Mouse (Mus musculus) hindbrain, embryonic 16.5 days (tissue): ENCODE data around the gene Zfp664. TPM values are rescaled to one million over a fixed set of nuclear protein-coding genes. Genes with fewer than 3 reads are reported as not detected.
A peak's percentile ranks its signal among the peaks of the same experiment; 100 is the strongest.

Experiments
- ATAC-seq: fragments of 200-750 bp; cut with Nextera tagmentation; 2 replicates; pipeline ENCODE4 v1.8.0; 2017; ENCODE audit warnings: moderate TSS enrichment, moderate library complexity
- H3K27ac ChIP-seq: fragments of 300-500 bp; sonication (generic); 2 replicates; pipeline ENCODE4 v1.5.1; 2014; ENCODE audit warnings: low read depth, mild to moderate bottlenecking, control low read depth, low read length, moderate library complexity
- H3K27me3 ChIP-seq: fragments of 300-500 bp; sonication (generic); replicated peaks from 2 replicates; pipeline ENCODE4 v1.6.1; 2014; ENCODE audit warnings: low read length; ENCODE audit not compliant: control insufficient read depth, insufficient read depth
- H3K36me3 ChIP-seq: fragments of 300-500 bp; sonication (generic); 2 replicates; pipeline ENCODE4 v1.6.1; 2014; ENCODE audit warnings: mild to moderate bottlenecking, low read length, moderate library complexity, mixed read lengths; ENCODE audit not compliant: control insufficient read depth, insufficient read depth
- H3K4me1 ChIP-seq: fragments of 300-500 bp; sonication (generic); 2 replicates; pipeline ENCODE4 v1.6.1; 2014; ENCODE audit warnings: low read depth, low read length; ENCODE audit not compliant: control insufficient read depth, insufficient read depth
- H3K4me2 ChIP-seq: fragments of 300-500 bp; sonication (generic); 2 replicates; pipeline ENCODE4 v1.6.1; 2014; ENCODE audit warnings: mild to moderate bottlenecking, low read length, control low read depth, moderate library complexity
- H3K4me3 ChIP-seq: fragments of 300-500 bp; sonication (generic); 2 replicates; pipeline ENCODE4 v1.5.1; 2014; ENCODE audit warnings: mild to moderate bottlenecking, low read length, control low read depth, moderate library complexity
- H3K9ac ChIP-seq: fragments of 300-500 bp; sonication (generic); 2 replicates; pipeline ENCODE4 v1.6.1; 2014; ENCODE audit warnings: low read depth, mild to moderate bottlenecking, control low read depth, low read length, moderate library complexity
- H3K9me3 ChIP-seq: fragments of 300-500 bp; sonication (generic); 2 replicates; pipeline ENCODE4 v1.6.1; 2014; ENCODE audit warnings: mild to moderate bottlenecking, low read length, moderate library complexity; ENCODE audit not compliant: control insufficient read depth
- WGBS: fragments of 180-500 bp; shearing (Covaris S2); extraction: QIAGEN DNeasy Blood & Tissue Kit; methylation state at CpG from one replicate; pipeline ENCODE4 v1.1.7; 2014; 5-methylcytosine and 5-hydroxymethylcytosine counted together
- polyA plus RNA-seq: library from polyadenylated mRNA; unstranded; fragments of >200 nt; fragmentation: Nextera tagmentation; extraction: Ambion mirVana; gene quantifications from 2 replicates; pipeline ENCODE4 v1.2.1, GENCODE M21; 2015

The Zfp664 gene
- polyA plus RNA-seq, 1 experiment from 2014 or later: 75.7 TPM

DNA sequence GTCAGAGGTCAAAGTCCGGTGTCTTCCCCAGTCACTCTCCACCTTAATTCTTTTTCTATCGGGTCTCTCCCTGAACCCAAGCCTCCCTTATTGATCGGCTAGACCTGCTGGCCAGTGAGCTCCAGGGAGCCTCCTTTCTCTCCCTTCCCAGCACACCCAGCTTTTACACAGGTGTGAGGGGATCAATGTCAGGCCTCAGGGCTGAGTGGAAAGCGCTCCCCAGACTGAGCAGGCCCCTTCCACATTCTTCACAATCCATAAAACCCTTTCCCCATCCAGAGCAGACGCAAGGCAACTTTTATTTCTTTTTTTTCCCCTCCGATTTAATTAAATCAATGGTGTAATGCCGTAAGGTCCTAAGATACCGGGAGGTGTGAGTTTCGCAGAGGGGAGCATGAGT, 68.1 kb downstream of the Zfp664 start:
- H3K27me3 ChIP-seq: no peaks in the 10 kb centered on the region
- no peak overlapping the region for H3K4me2 ChIP-seq
- H3K36me3 ChIP-seq: no peaks in the 10 kb centered on the region
- peaks cover 12% of the 10 kb centered on the region for H3K4me1 ChIP-seq
- H3K9me3 ChIP-seq: no peaks in the 10 kb centered on the region
- no peak overlapping the region for H3K4me3 ChIP-seq
- no peak; the same call in 1 of the 2 replicates for ATAC-seq
- 27% methylated on average over 9 of the region's 9 CpGs for WGBS
- H3K27ac ChIP-seq: no peak overlapping the region
- no peak overlapping the region for H3K9ac ChIP-seq

- Histone ChIP-seq H3K4me3 (no peak overlapping the region), H3K4me1 (peaks cover 10% of the 10 kb centered on the region), H3K27ac (peak overlapping the region; percentile 51; the same call in 1 of the 2 replicates), H3K27me3 (no peaks in the 10 kb centered on the region), H3K4me2 (no peak overlapping the region), H3K9me3 (no peaks in the 10 kb centered on the region), H3K9ac (no peak overlapping the region), H3K36me3 (no peaks in the 10 kb centered on the region)
- ATAC-seq: no peak
- WGBS: 21% methylated on average over 8 of the region's 8 CpGs
Measured at GRCm38 (mm10) chr5:124931076-124931475, 68.6 kb downstream of the Zfp664 start.

GRCm38 (mm10) chr5:124934558-124934957, 72.1 kb downstream of the Zfp664 start:
- no peak overlapping the region for H3K4me3 ChIP-seq
- peaks cover 3% of the 10 kb centered on the region for H3K9me3 ChIP-seq
- H3K36me3 ChIP-seq: no peaks in the 10 kb centered on the region
- ATAC-seq: no peak
- no peak overlapping the region for H3K27ac ChIP-seq
- no peak overlapping the region for H3K4me2 ChIP-seq
- peaks cover 10% of the 10 kb centered on the region for H3K4me1 ChIP-seq
- 48% methylated on average over 7 of the region's 7 CpGs for whole genome bisulfite sequencing
- H3K27me3 ChIP-seq: no peaks in the 10 kb centered on the region
- no peak overlapping the region for H3K9ac ChIP-seq

GRCm38 (mm10) chr5:124943181-124943792, 80.8 kb downstream of the Zfp664 start:
- 36% methylated on average over 11 of the region's 12 CpGs for WGBS
- Histone ChIP-seq H3K4me2 (no peak overlapping the region), H3K36me3 (no peaks in the 10 kb centered on the region), H3K4me1 (no peaks in the 10 kb centered on the region; the same call in none of the 2 replicates), H3K27ac (no peak overlapping the region), H3K9me3 (0 out of 2 replicates have a peak, but pooled peaks cover 2% of the 10 kb centered on the region), H3K9ac (no peak overlapping the region), H3K27me3 (no peaks in the 10 kb centered on the region), H3K4me3 (no peak overlapping the region)
- ATAC-seq: peak; percentile 60

GRCm38 (mm10) chr5:124943793-124944383, 81.4 kb downstream of the Zfp664 start:
- Histone ChIP-seq H3K27me3 (no peaks in the 10 kb centered on the region), H3K9ac (no peak overlapping the region), H3K9me3 (0 out of 2 replicates have a peak, but pooled peaks cover 2% of the 10 kb centered on the region), H3K36me3 (no peaks in the 10 kb centered on the region), H3K27ac (no peak overlapping the region), H3K4me2 (no peak overlapping the region), H3K4me3 (no peak overlapping the region), H3K4me1 (no peaks in the 10 kb centered on the region; the same call in none of the 2 replicates)
- ATAC-seq: peak; percentile 14; the same call in 1 of the 2 replicates
- WGBS: 57% methylated on average over 12 of the region's 12 CpGs

DNA sequence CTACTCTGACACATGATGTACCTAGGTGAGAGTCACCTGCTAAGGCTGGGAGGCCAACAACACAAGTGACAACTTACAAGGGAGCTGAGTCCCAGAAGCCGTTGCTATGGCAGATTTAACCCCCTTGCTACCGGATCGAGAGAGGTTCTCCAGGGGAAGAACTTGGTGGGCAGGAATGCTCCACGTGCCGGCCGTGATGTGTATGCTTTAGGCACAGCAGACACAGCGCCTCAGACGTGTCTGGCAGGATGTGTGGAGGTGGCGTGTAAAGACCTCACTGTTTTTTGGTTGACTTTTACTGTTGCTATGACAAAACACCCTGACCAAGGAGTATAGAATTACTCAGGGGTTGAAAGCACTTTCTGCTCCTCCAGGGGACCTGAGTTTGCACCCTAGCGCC, 81.9 kb downstream of the Zfp664 start:
- Histone ChIP-seq H3K36me3 (no peaks in the 10 kb centered on the region), H3K9me3 (0 out of 2 replicates have a peak, but pooled peaks cover 2% of the 10 kb centered on the region), H3K4me3 (no peak overlapping the region), H3K4me2 (no peak overlapping the region), H3K4me1 (no peaks in the 10 kb centered on the region; the same call in none of the 2 replicates), H3K9ac (no peak overlapping the region), H3K27ac (no peak overlapping the region), H3K27me3 (no peaks in the 10 kb centered on the region)
- WGBS: 83% methylated on average over 10 of the region's 10 CpGs
- ATAC-seq: no peak

- no peaks in the 10 kb centered on the region; the same call in none of the 2 replicates for H3K4me1 ChIP-seq
- H3K9ac ChIP-seq: no peak overlapping the region
- no peak for ATAC-seq
- WGBS: 92% methylated on average over 4 of the region's 4 CpGs
- no peak overlapping the region for H3K4me3 ChIP-seq
- no peak overlapping the region for H3K27ac ChIP-seq
- no peaks in the 10 kb centered on the region for H3K36me3 ChIP-seq
- H3K4me2 ChIP-seq: no peak overlapping the region
- H3K9me3 ChIP-seq: 0 out of 2 replicates have a peak, but pooled peaks cover 2% of the 10 kb centered on the region
- H3K27me3 ChIP-seq: no peaks in the 10 kb centered on the region
Measured at GRCm38 (mm10) chr5:124945046-124945445, 82.6 kb downstream of the Zfp664 start.

DNA sequence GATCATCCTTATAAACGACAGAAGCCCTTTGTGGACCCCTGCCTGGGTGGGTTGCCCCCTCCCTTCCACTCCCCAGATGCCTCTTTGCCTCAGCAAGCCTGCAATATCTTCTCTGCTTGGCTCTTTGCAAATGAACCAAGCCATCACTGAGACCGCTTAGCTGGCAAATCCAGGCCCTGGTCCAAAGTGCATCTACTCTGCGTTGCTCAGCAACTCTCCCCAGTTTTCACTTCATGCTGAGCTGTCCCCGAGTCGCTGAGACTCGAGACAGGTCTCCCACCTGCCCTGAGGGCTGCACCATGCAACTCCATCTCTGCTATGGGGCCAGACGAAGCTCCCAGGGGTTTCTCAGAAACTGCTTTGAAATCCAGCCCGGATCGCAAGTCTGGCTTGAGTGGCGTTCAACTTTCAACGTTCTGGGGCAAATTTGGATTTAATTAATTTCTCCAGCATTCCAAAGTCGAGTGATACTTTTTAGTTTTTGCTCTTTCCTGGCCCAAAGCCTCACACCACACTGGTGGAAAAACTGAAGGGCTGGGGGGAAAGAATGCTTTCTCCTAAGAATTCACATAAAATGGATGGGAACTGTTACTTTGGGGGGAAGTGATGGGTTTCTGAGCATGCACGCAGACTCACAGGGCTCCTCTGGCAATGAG, 88.3 kb downstream of the Zfp664 start:
- Histone ChIP-seq H3K36me3 (no peaks in the 10 kb centered on the region), H3K4me3 (no peak overlapping the region), H3K9me3 (0 out of 2 replicates have a peak, but pooled peaks cover 2% of the 10 kb centered on the region), H3K27ac (0 out of 2 replicates have a peak overlapping the region, but pooled peaks have one; percentile 3), H3K9ac (no peak overlapping the region), H3K4me1 (peaks cover 8% of the 10 kb centered on the region), H3K4me2 (no peak overlapping the region), H3K27me3 (no peaks in the 10 kb centered on the region)
- WGBS: 44% methylated on average over 13 of the region's 13 CpGs
- no peak for ATAC-seq

DNA sequence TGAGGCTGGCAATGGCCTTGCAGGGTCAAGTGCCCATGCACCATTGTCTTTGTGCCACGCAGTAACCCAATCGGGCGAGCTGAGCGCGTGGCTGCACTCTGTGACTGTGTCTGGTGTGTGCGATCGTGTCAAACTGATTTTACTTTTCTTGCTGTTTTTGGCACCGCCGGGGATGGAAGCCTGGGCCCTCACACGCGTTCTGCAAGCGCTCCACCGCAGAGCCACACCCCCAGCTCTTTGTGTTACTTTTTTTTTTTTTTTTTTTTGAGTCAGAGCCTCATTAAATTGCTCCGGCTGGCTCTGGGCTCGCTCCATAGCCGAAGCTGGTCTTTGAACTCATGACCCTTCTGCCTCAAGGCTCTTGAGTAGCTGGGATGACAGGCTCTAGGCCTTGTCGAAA, 88.8 kb downstream of the Zfp664 start:
- Histone ChIP-seq H3K9me3 (0 out of 2 replicates have a peak, but pooled peaks cover 2% of the 10 kb centered on the region), H3K36me3 (no peaks in the 10 kb centered on the region), H3K27ac (no peak overlapping the region), H3K4me2 (no peak overlapping the region), H3K27me3 (no peaks in the 10 kb centered on the region), H3K4me3 (no peak overlapping the region), H3K9ac (no peak overlapping the region), H3K4me1 (peaks cover 8% of the 10 kb centered on the region)
- 59% methylated on average over 17 of the region's 17 CpGs for WGBS
- no peak for ATAC-seq
